Mouse (Mus musculus): ENCODE results near the gene Gm13040.

- TF ChIP-seq POLR2A (IDR thresholded peaks at IDR 0.05; ENCODE audit: low read depth, low read length): no peak
- no peak for TF ChIP-seq CTCF (IDR thresholded peaks at IDR 0.05; ENCODE audit: extremely low read depth, insufficient read depth, insufficient read length, insufficient replicate concordance)
These were observed 24.7 kb upstream of the Gm13040 start, which contains the start of gene Gm13043 for GRCm38 (mm10) chr4:143511043-143511442.
